Mouse (Mus musculus) MEL (cell line): Measurements from ENCODE around the gene 4930568D16Rik.

Experiments used
- CHD1 ChIP-seq: IDR thresholded peaks from 2 replicates; pipeline ENCODE4 v1.6.1; 2012; ENCODE audit warnings: low read depth, mild to moderate bottlenecking, inconsistent platforms, low read length, improper control_type of control experiment
- CTCF ChIP-seq, 3 experiments: IDR thresholded peaks in 2 of 3; conservative IDR thresholded peaks in 1 of 3; 2 replicates each; pipeline ENCODE4 v1.5.1; 2011 to 2012; ENCODE audit warnings: low read length in 3 of 3, low read depth in 2 of 3, mild to moderate bottlenecking in 2 of 3, improper control_type of control experiment in 1 of 3, inconsistent platforms in 1 of 3, mixed read lengths in 1 of 3, moderate library complexity in 1 of 3; ENCODE audit not compliant: control insufficient read depth in 1 of 3, insufficient read depth in 1 of 3, poor library complexity in 1 of 3, severe bottlenecking in 1 of 3
- ELF1 ChIP-seq: IDR thresholded peaks from 2 replicates; pipeline ENCODE4 v1.6.1; 2014; ENCODE audit warnings: low read depth, mild to moderate bottlenecking, inconsistent platforms, low read length, improper control_type of control experiment, moderate library complexity
- GABPA ChIP-seq: IDR thresholded peaks from 2 replicates; pipeline ENCODE4 v1.6.1; 2012; ENCODE audit warnings: low read depth, mild to moderate bottlenecking, inconsistent platforms, low read length, improper control_type of control experiment, moderate library complexity
- GATA1 ChIP-seq: IDR thresholded peaks from 2 replicates; pipeline ENCODE4 v1.6.1; 2011; ENCODE audit warnings: low read depth, low read length, improper control_type of control experiment
- MAX ChIP-seq: IDR thresholded peaks from 2 replicates; pipeline ENCODE4 v1.6.1; 2011; ENCODE audit warnings: low read length, improper control_type of control experiment
- POLR2A ChIP-seq, 2 experiments: IDR thresholded peaks; 2 replicates each; pipeline ENCODE4 v1.6.1; 2011 to 2012; ENCODE audit warnings: low read length in 2 of 2, mild to moderate bottlenecking in 2 of 2, control low read depth in 1 of 2, improper control_type of control experiment in 1 of 2, low read depth in 1 of 2, moderate library complexity in 1 of 2; ENCODE audit not compliant: control insufficient read depth in 1 of 2, insufficient read depth in 1 of 2, poor library complexity in 1 of 2
- POLR2AphosphoS2 ChIP-seq: IDR thresholded peaks from 2 replicates; pipeline ENCODE4 v1.6.1; 2011; ENCODE audit warnings: low read length, improper control_type of control experiment
- POLR2AphosphoS5 ChIP-seq: IDR thresholded peaks from 2 replicates; pipeline ENCODE4 v1.6.1; 2012; ENCODE audit warnings: low read depth, borderline replicate concordance, mild to moderate bottlenecking, inconsistent platforms, low read length, moderate library complexity, mixed read lengths
- SIN3A ChIP-seq: IDR thresholded peaks from 2 replicates; pipeline ENCODE4 v1.6.1; 2012; ENCODE audit warnings: low read length, improper control_type of control experiment, inconsistent platforms
- TBP ChIP-seq: IDR thresholded peaks from 2 replicates; pipeline ENCODE4 v1.8.0; 2011; ENCODE audit warnings: low read depth, low read length, improper control_type of control experiment
- ZNF384 ChIP-seq: IDR thresholded peaks from 2 replicates; pipeline ENCODE4 v1.6.1; 2012; ENCODE audit warnings: low read depth, mild to moderate bottlenecking, inconsistent platforms, low read length, improper control_type of control experiment

DNA sequence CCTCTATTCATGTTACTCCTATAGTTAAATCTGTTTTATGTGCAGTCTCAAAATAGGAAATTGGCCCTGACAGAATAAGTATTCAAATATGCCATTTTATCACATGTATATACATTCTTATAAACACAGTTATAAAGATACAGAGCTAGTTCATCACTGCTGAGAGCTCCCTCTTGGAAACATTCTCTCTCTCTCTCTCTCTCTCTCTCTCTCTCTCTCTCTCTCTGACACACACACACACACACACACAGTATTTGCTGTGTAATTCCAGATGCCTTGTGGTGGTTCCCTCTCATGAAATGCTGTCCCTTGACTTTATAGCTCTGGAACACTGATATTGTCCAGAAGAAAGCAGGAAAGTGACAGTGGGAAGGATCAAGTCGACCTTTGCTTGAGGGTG, 29.5 kb downstream of the 4930568D16Rik start:
- no peak for TF ChIP-seq CTCF (IDR thresholded peaks at IDR 0.05 in 2 of 3, conservative IDR thresholded peaks at IDR 0.05 in 1 of 3; ENCODE audit: control insufficient read depth in 1 of 3, insufficient read depth in 1 of 3, low read depth in 2 of 3, low read length in 3 of 3, poor library complexity in 1 of 3, severe bottlenecking in 1 of 3)
- no peak for TF ChIP-seq MAX
- TF ChIP-seq GABPA, result no peak
- TF ChIP-seq ELF1, result no peak
- TF ChIP-seq SIN3A, result no peak
- no peak for TF ChIP-seq POLR2A (IDR thresholded peaks at IDR 0.05; ENCODE audit: control insufficient read depth in 1 of 2, insufficient read depth in 1 of 2, low read depth in 1 of 2, low read length in 2 of 2, poor library complexity in 1 of 2)
- TF ChIP-seq TBP, result no peak
- no peak for TF ChIP-seq POLR2AphosphoS2
- no peak for TF ChIP-seq GATA1
- no peak for TF ChIP-seq CHD1
- no peak for TF ChIP-seq ZNF384
- TF ChIP-seq POLR2AphosphoS5, result no peak
